Mouse (Mus musculus) brain, adult 2 months (tissue): ENCODE data around the gene Mtmr2.

Experiments used
- DNase-seq: peaks from one replicate; pipeline ENCODE4 v3.0.0; 2011; ENCODE audit warnings: low read depth, low spot score

Gene Mtmr2

DNA sequence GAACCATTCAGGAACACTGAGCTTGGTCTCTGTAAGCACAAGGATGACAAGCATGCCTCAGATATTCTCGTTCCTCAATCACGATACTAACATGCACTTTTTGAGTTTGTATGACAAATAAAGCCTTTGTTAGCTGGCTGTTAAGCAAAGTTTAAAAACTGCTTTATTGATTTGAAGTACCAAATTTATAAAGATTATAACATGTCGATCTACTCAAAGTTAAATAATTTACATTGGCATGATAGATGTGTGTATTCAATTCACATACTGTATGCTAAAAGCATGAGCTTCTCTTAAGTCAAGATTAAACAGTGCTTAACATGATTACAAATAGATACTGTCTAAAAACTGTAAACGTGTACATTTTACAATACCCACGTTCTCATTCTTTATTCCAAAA is 59.4 kb downstream of the Mtmr2 start:
- no peak for DNase-seq

DNA sequence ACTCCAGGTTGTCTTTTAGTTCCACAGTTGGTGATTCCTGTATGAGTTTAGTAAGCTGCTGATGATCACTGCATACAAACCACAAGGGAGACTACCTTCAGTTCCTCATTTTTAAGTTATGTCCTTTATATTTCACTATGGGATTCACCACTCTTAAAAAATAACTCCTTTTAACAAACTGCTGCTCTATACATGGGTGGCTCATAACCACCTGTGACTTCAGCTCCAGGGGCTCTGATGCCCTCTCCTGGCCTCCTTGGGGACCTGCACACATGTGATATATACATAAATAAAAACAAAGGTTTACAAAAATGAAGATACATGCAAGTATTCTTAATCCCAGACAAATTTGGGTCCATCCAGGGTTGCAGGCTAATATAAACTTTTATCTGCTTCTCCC is 61.7 kb downstream of the Mtmr2 start:
- no peak for DNase-seq

- no peak for DNase-seq
Observed at GRCm38 (mm10) chr9:13818369-13818768, 70.2 kb downstream of the Mtmr2 start.

DNA sequence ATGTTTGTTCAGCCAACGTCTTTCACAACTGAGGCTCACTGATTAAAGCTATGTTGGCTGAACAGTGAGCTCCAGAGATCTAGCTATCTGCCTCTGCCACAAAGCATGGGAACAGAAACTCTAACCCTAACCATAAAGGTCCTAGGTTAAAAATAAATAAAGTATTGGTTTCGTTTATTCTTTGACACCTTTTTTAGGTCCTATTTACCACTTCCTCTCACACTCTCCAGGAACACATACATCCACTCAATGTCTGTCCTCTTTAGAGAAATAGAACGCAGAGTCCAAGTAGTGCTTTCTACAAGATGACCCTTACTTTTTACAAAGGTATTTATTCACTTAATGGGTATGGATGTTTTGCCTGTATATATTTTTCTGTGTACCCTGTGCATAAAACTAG is 72.6 kb downstream of the Mtmr2 start:
- no peak for DNase-seq

GRCm38 (mm10) chr9:13825896-13826295 is 77.7 kb downstream of the Mtmr2 start:
- DNase-seq, result no peak

- DNase-seq, result peak; percentile 72
Observed at GRCm38 (mm10) chr9:13826391-13826805, 78.2 kb downstream of the Mtmr2 start.

- DNase-seq, result peak; percentile 100
Observed at GRCm38 (mm10) chr9:13826832-13827405, 78.7 kb downstream of the Mtmr2 start, which contains the start of gene Cep57. Gene Cep57 (minus strand): TSS chr9:13827107.

DNA sequence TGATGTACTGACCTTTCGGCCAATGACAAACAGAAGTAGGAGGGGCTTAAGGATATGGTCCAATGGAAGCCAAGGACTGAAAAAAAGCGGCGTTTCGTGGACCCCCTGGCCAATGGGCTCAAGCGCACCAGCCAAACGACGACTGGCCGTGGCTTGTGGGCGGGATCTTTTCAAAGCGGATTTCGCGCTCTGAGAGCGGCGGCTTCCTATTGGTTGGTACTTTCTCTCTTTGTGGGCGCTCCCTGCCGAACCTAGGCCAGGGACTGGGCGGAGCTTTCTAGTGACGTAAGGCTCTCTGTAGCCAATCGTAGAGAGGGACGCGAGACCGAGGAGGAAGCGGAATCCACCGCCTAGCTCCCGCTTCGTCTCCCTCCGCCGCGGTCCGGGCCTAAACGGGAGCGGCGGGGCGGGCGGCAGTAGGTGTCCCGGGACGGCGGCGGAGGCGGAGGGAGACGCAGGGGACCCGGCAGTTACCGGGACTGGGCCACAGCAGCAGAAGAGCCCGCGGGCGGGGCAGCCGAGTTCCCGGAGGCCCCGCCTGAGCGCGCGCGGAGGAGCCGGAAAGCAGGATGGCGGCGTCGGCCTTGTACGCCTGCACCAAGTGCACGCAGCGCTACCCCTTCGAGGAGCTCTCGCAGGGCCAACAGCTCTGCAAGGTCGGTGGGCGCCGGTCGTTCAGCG is 79.3 kb downstream of the Mtmr2 start, which contains the start of gene Fam76b:
TSS of gene Fam76b (plus strand) at position 311 of the 681 bp plus-strand sequence.
- peak; percentile 100 for DNase-seq

- peak; percentile 79 for DNase-seq
Observed at GRCm38 (mm10) chr9:13828087-13828441, 79.9 kb downstream of the Mtmr2 start.

- DNase-seq, result no peak
Observed at GRCm38 (mm10) chr9:13835256-13835655, 87.0 kb downstream of the Mtmr2 start.

DNA sequence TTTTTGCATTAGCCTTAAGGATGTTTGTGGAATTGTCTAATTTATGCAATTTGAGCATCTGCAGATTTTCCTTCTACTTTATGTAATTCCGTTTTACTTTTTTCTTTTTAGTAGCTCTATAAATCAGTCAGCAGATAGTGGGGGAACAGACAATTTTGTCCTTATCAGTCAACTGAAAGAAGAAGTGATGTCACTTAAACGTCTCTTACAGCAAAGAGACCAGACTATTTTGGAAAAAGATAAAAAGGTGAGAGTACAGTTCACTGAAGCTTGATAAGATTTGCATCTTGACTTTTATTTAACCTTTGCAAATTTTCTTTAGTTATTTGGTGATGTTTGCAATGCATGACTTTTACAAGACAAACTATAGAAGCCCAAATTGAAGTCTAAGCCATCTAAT is 88.5 kb downstream of the Mtmr2 start:
- no peak for DNase-seq

DNA sequence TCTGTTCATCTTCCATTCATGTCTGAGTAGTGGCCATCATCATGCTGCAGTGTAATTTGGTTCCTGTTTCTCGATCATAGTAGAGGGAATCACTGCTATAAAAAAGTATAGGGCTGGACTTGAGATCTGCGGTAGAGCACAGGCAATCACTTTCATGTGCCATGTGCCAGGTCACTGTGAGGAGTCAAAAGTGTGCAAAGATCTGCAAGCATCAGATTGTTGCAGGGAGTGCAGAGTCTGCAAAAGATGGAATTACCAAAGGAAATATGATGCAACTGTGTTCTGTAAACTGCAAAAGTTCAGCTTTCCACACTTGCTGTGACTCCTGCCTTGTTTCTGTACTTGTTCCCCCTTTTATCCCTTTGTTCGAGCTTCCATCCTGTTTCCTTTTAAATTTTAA is 99.4 kb downstream of the Mtmr2 start:
- no peak for DNase-seq

GRCm38 (mm10) chr9:13848481-13849480 is 100.6 kb downstream of the Mtmr2 start:
- DNase-seq, result peak; percentile 78

- no peak for DNase-seq
Observed at GRCm38 (mm10) chr9:13853876-13854275, 105.7 kb downstream of the Mtmr2 start.
